Mouse (Mus musculus): ENCODE data around the gene Lix1l.
A peak's percentile ranks its signal among the peaks of the same experiment; 100 is the strongest.

- peak; percentile 100 for TF ChIP-seq CTCF (IDR thresholded peaks at IDR 0.05; ENCODE audit: control insufficient read depth, insufficient read depth, insufficient read length)
- TF ChIP-seq MYOD1 (IDR thresholded peaks at IDR 0.05; ENCODE audit: control insufficient read depth, insufficient read length, low read depth) = no peak
- no peak for TF ChIP-seq MAX (IDR thresholded peaks at IDR 0.05)
- TF ChIP-seq FOSL1 (IDR thresholded peaks at IDR 0.05; ENCODE audit: insufficient read depth, low read length, poor library complexity, severe bottlenecking) = no peak
- TF ChIP-seq USF1 (IDR thresholded peaks at IDR 0.05; ENCODE audit: low read depth) = no peak
- no peak for TF ChIP-seq MYOG (IDR thresholded peaks at IDR 0.05; ENCODE audit: control insufficient read depth, extremely low read depth, insufficient read length)
Observed at GRCm38 (mm10) chr3:96579885-96580454, 21.0 kb upstream of the Lix1l start.
